Mouse (Mus musculus): ENCODE data around the gene Copa.

Gene Copa

DNA sequence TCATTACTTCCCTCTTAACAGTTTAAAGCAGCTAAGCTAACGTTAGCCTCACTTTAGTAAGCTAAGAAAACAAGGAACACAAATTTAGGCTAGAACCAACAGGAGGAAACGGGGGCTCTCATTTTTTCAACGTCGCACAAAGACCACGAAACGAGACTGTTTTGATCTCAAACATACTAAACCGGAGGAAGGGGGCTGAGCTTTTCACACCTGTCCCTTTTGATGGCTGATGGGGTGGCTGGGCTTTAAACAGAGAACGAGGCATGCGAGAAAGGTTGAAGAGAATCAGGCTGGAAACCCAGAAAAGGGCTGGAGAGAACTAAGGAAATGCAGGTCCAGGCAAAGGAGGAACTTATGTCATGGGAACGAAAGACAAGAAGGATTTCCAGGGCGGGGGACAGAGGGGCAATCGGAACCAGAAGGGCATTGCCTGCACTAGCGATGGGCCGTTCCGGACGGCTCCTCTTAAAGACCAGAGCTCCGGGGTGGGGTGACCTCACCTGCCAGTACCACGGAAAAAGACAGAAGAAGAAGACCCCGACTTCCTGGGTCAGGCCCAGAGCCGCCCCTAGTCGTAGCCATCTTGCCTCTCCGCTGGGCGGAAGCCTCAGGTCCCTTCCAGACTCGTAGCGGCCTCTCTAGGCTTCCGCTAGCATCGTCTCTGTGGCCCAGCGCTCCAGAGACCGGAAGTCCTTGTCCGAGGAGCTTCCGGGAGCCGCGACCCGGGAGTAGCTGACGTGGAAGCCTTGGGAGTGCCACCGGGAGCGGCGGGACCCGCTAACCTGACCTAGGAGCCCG lies at the start of gene Copa, which contains the start of gene Ncstn:
TSS of gene Copa (plus strand) at position 429 of the 798 bp plus-strand sequence.
TSS of gene Ncstn (minus strand) at position 695 of the 798 bp plus-strand sequence.
- in situ Hi-C loops (cut with MboI; ENCODE audit: low pct_unique_long_range_greater_than_20kb in 1 of 2, low sequenced_read_pairs in 2 of 2, unreplicated experiment in 1 of 2): no loop called here

GRCm38 (mm10) chr1:172046410-172046809 lies 35.9 kb upstream of the Copa start:
- in situ Hi-C loops (cut with MboI; ENCODE audit: low pct_unique_long_range_greater_than_20kb in 1 of 2, low sequenced_read_pairs in 2 of 2, unreplicated experiment in 1 of 2): loop anchor here (10.0 to 25.0 kb wide), 2 partner anchors 266 to 268 kb away; no protein-coding TSS in a partner anchor

DNA sequence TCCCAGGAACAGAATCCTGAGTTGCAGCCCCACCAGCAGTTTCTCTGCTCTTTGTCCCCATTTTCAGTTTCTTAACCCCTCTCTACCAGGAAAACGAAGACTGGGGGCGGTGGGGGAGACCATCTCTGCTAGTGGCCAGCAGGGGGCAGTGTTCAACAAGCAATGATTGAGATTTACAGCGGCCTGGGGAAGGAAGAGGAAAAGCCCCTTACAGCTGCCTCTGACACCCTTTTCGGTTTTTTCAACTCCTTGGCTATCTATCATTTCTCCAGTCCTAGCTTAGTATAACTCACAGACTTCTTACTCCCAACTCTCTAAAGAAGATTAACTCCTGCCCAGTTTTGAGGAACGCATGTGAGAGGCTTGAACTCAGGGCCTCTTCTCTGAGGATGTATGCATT lies 35.4 kb upstream of the Copa start:
- in situ Hi-C loops (cut with MboI; ENCODE audit: low pct_unique_long_range_greater_than_20kb in 1 of 2, low sequenced_read_pairs in 2 of 2, unreplicated experiment in 1 of 2): loop anchor here (10.0 to 25.0 kb wide), 2 partner anchors 265 to 268 kb away; no protein-coding TSS in a partner anchor

GRCm38 (mm10) chr1:172048241-172048734 lies 34.0 kb upstream of the Copa start:
- in situ Hi-C loops (cut with MboI; ENCODE audit: low pct_unique_long_range_greater_than_20kb in 1 of 2, low sequenced_read_pairs in 2 of 2, unreplicated experiment in 1 of 2): loop anchor here (10.0 to 25.0 kb wide), 2 partner anchors 264 to 267 kb away; no protein-coding TSS in a partner anchor

GRCm38 (mm10) chr1:172049131-172049782 lies 33.1 kb upstream of the Copa start:
- in situ Hi-C loops (cut with MboI; ENCODE audit: low pct_unique_long_range_greater_than_20kb in 1 of 2, low sequenced_read_pairs in 2 of 2, unreplicated experiment in 1 of 2): loop anchor here (10.0 to 25.0 kb wide), 2 partner anchors 263 to 266 kb away; no protein-coding TSS in a partner anchor

- in situ Hi-C loops (cut with MboI; ENCODE audit: low pct_unique_long_range_greater_than_20kb in 1 of 2, low sequenced_read_pairs in 2 of 2, unreplicated experiment in 1 of 2): no loop called here
Measured at GRCm38 (mm10) chr1:172052766-172053279, 29.5 kb upstream of the Copa start.

DNA sequence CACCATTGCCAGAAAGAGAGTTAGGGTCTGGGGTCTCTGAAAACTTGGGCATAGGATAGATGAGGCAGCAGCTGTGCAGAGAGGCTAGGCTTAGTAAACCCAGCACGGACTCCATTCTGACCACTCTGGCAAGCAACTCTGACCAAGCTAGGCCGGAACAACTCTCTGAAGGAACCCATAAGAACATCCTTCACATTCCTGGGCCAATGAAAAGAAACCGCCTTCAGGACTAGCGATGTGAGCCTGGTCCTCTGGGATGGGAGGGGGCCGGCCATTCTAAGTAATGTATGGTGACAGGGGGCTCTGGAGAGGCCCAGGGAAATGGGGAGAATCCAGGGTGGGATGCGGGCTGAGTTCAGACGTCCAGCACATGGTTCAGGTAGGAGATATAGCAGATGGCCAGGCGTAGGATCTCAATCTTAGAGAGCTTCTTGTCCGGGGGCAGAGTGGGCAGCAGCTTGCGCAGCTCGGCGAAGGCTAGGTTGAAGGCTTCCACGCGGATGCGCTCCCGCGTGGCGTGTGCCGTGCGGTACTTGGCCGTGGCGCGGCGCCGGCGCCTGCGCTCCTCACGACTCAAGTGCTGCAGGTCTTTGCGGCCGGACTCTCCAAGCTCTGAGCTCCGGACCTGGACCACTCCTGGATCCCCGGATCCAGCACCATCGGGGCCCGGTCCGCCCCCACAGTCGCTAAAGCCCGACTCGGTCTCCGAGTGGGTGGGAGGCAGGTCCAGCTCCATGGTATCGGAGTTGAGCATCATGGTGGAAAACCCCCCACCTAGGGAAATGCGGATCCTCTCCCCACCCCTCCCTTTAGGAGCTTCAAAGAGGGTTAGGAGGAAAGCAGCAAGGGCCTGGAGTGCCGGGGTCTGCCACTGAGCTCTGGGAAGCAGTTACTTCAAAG lies 28.5 kb upstream of the Copa start:
- in situ Hi-C loops (cut with MboI; ENCODE audit: low pct_unique_long_range_greater_than_20kb in 1 of 2, low sequenced_read_pairs in 2 of 2, unreplicated experiment in 1 of 2): no loop called here

- in situ Hi-C loops (cut with MboI; ENCODE audit: low pct_unique_long_range_greater_than_20kb in 1 of 2, low sequenced_read_pairs in 2 of 2, unreplicated experiment in 1 of 2): no loop called here
Measured at GRCm38 (mm10) chr1:172056251-172056650, 26.1 kb upstream of the Copa start.

- in situ Hi-C loops (cut with MboI; ENCODE audit: low pct_unique_long_range_greater_than_20kb in 1 of 2, low sequenced_read_pairs in 2 of 2, unreplicated experiment in 1 of 2): no loop called here
Measured at GRCm38 (mm10) chr1:172057491-172057921, 24.8 kb upstream of the Copa start, which contains the start of gene Nhlh1. Gene Nhlh1 (minus strand): TSS chr1:172057573.

- in situ Hi-C loops (cut with MboI; ENCODE audit: low pct_unique_long_range_greater_than_20kb in 1 of 2, low sequenced_read_pairs in 2 of 2, unreplicated experiment in 1 of 2): no loop called here
Measured at GRCm38 (mm10) chr1:172058321-172058720, 24.0 kb upstream of the Copa start.

GRCm38 (mm10) chr1:172058874-172059273 lies 23.5 kb upstream of the Copa start:
- in situ Hi-C loops (cut with MboI; ENCODE audit: low pct_unique_long_range_greater_than_20kb in 1 of 2, low sequenced_read_pairs in 2 of 2, unreplicated experiment in 1 of 2): no loop called here

- in situ Hi-C loops (cut with MboI; ENCODE audit: low pct_unique_long_range_greater_than_20kb in 1 of 2, low sequenced_read_pairs in 2 of 2, unreplicated experiment in 1 of 2): no loop called here
Measured at GRCm38 (mm10) chr1:172060659-172061058, 21.7 kb upstream of the Copa start.

GRCm38 (mm10) chr1:172061217-172061616 lies 21.1 kb upstream of the Copa start:
- in situ Hi-C loops (cut with MboI; ENCODE audit: low pct_unique_long_range_greater_than_20kb in 1 of 2, low sequenced_read_pairs in 2 of 2, unreplicated experiment in 1 of 2): no loop called here

GRCm38 (mm10) chr1:172062101-172062500 lies 20.2 kb upstream of the Copa start:
- in situ Hi-C loops (cut with MboI; ENCODE audit: low pct_unique_long_range_greater_than_20kb in 1 of 2, low sequenced_read_pairs in 2 of 2, unreplicated experiment in 1 of 2): no loop called here

DNA sequence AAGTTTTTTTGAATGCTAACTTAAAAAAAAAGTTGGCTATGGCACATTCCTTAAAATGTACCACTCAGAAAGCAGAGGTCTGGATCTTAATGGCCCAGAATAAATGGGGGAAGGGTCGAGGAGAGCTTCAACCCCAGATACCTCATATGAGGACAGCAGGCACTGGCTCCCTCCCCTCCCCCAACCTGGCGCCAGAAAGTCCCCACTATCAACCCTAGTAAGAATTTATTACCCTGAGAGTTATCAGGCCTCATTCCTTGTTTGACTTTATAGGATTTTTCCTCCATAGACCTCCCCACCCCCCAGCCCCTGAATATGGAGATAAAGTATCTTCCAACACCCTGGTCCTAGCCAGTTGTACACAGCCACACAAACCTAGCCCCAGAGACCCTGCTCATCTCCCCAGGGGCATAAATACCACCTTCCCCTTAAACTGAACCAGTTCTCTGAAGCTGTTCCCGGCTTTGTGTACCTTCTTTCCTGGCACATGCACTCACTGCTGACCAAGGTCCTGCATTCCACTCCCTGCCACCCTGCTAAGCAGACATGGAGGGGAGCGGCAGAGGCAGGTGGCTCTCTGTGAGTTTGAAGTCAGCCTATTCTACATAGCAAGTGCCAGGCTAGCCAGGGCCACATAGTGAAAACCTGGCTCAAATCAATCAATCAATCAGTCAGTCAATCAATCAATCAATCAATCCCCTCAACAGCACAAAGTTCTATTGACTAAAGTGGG lies 18.9 kb upstream of the Copa start:
- in situ Hi-C loops (cut with MboI; ENCODE audit: low pct_unique_long_range_greater_than_20kb in 1 of 2, low sequenced_read_pairs in 2 of 2, unreplicated experiment in 1 of 2): no loop called here

- in situ Hi-C loops (cut with MboI; ENCODE audit: low pct_unique_long_range_greater_than_20kb in 1 of 2, low sequenced_read_pairs in 2 of 2, unreplicated experiment in 1 of 2): no loop called here
Measured at GRCm38 (mm10) chr1:172064613-172065141, 17.7 kb upstream of the Copa start.

DNA sequence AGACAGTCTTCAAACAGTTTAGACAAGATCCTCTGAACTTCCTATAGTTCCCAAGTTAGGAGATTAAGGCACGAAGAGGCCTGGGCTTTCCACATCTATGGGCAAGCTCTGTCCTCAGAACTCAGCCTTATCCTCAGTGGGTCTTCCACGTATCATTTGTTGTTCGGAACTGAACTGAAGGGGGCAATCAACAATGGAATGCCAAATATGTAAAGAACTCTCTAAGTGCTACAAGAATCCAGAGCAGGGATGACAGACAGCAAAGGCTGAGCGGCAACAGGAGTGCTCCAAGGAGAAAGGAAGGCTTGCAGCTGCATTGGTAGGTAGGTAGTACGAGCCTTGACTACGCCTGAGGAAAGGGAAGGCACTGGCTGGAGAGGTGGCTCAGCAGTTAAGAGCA lies 12.1 kb upstream of the Copa start:
- in situ Hi-C loops (cut with MboI; ENCODE audit: low pct_unique_long_range_greater_than_20kb in 1 of 2, low sequenced_read_pairs in 2 of 2, unreplicated experiment in 1 of 2): no loop called here

All from mouse embryonic stem cell (cell line).